Mouse (Mus musculus): ENCODE results near the gene Zfp568. TPM values are rescaled to one million over a fixed set of nuclear protein-coding genes. Genes with fewer than 3 reads are reported as not detected.
A peak's percentile ranks its signal among the peaks of the same experiment; 100 is the strongest.

Zfp568 gene
- 15.0 and 18.0 TPM in 2 replicates for polyA plus RNA-seq (2014; fragmentation: Nextera tagmentation; extraction: Ambion mirVana)

- under 1% methylated on average over 62 of the region's 62 CpGs for WGBS
Observed at GRCm38 (mm10) chr7:29983690-29984380, at the start of gene Zfp568. Zfp568 (plus strand) TSS chr7:29983955.

DNA sequence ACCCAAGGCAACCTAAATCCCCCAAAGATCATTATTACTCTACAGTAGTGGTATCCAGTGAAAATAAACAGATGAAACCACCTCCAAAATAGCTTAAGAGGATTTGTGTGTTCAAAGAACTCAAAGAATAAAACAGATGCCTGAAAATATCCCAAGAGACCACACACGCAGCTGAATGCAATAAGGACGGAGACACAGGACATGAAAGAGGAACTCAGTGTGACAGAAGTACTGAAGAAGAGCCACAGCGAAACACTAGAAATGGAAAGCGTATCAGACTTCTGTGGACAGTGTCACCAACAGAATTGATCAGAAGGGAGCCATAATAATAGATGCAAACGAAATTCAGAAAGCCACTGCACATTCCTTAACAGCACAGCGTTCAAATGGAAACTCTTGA lies 44.9 kb upstream of the Zfp568 start:
- H3K9me3 ChIP-seq (ENCODE audit: control insufficient read depth, low read length), result no peaks in the 10 kb centered on the region
- 85% methylated on average over 6 of the region's 6 CpGs for WGBS
- ATAC-seq (ENCODE audit: low FRiP score) (no peak), DNase-seq (ENCODE audit: low spot score) (no peak)
- no peak overlapping the region for H3K4me2 ChIP-seq (replicated peaks; ENCODE audit: low read depth, low read length)
- H3K9ac ChIP-seq (ENCODE audit: low read depth, low read length), result no peak overlapping the region
- no peak overlapping the region for H3K27ac ChIP-seq (ENCODE audit: low read depth, low read length)
- H3K36me3 ChIP-seq (ENCODE audit: control insufficient read depth, insufficient read depth, low read length), result peaks cover 12% of the 10 kb centered on the region
- H3K4me3 ChIP-seq (ENCODE audit: low read depth, low read length), result no peak overlapping the region
- H3K27me3 ChIP-seq (ENCODE audit: control insufficient read depth, insufficient read depth, low read length), result no peaks in the 10 kb centered on the region
- no peaks in the 10 kb centered on the region for H3K4me1 ChIP-seq (replicated peaks; ENCODE audit: control insufficient read depth, insufficient read depth, low read length)

More at GRCm38 (mm10) chr7:29983690-29984380, at the start of gene Zfp568:
- Histone ChIP-seq H3K27me3 (ENCODE audit: control insufficient read depth, insufficient read depth, low read length) (no peaks in the 10 kb centered on the region), H3K27ac (ENCODE audit: low read depth, low read length) (peak within 1 kb of the TSS; percentile 94), H3K4me3 (ENCODE audit: low read depth, low read length) (peak within 1 kb of the TSS; percentile 76), H3K4me2 (replicated peaks; ENCODE audit: low read depth, low read length) (peak within 1 kb of the TSS; percentile 56), H3K36me3 (ENCODE audit: control insufficient read depth, insufficient read depth, low read length) (peaks cover 12% of the 10 kb centered on the region), H3K9me3 (ENCODE audit: control insufficient read depth, low read length) (no peaks in the 10 kb centered on the region), H3K9ac (ENCODE audit: low read depth, low read length) (peak within 1 kb of the TSS; percentile 88), H3K4me1 (replicated peaks; ENCODE audit: control insufficient read depth, insufficient read depth, low read length) (no peaks in the 10 kb centered on the region)
- ATAC-seq (ENCODE audit: low FRiP score) (peak; percentile 98), DNase-seq (ENCODE audit: low spot score) (peak; percentile 94)

- H3K9me3 ChIP-seq (ENCODE audit: control insufficient read depth, low read length), result no peaks in the 10 kb centered on the region
- 94% methylated on average over 11 of the region's 11 CpGs for whole genome bisulfite sequencing
- H3K4me1 ChIP-seq (replicated peaks; ENCODE audit: control insufficient read depth, insufficient read depth, low read length), result no peaks in the 10 kb centered on the region
- no peaks in the 10 kb centered on the region for H3K36me3 ChIP-seq (ENCODE audit: control insufficient read depth, insufficient read depth, low read length)
- H3K27me3 ChIP-seq (ENCODE audit: control insufficient read depth, insufficient read depth, low read length), result no peaks in the 10 kb centered on the region
- ATAC-seq (ENCODE audit: low FRiP score) (no peak), DNase-seq (ENCODE audit: low spot score) (no peak)
- H3K4me3 ChIP-seq (ENCODE audit: low read depth, low read length), result no peak overlapping the region
- H3K27ac ChIP-seq (ENCODE audit: low read depth, low read length), result no peak overlapping the region
- H3K4me2 ChIP-seq (replicated peaks; ENCODE audit: low read depth, low read length), result no peak overlapping the region
- H3K9ac ChIP-seq (ENCODE audit: low read depth, low read length), result no peak overlapping the region
Observed at GRCm38 (mm10) chr7:29941027-29941426, 42.7 kb upstream of the Zfp568 start.

DNA sequence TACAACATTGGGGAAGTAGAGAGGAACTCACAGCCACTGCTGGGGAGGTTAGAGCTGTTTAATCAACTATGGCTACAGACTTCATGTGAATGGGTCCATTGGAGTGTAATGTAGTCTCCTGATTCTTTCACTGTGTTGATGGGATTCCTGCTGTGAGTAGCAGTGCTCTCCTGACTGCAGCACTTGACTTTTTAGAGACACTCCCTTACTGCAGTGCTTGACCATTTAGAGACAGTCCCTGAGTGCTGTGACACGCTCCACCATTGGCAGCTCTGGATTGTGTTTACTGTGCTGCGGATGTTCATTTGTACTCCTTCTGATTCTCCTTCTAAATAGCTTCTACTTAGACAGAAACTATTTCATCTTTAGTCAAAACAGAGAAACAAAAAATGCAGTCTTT lies 41.0 kb upstream of the Zfp568 start:
- Histone ChIP-seq H3K9me3 (ENCODE audit: control insufficient read depth, low read length) (no peaks in the 10 kb centered on the region), H3K4me2 (replicated peaks; ENCODE audit: low read depth, low read length) (no peak overlapping the region), H3K27ac (ENCODE audit: low read depth, low read length) (no peak overlapping the region), H3K4me1 (replicated peaks; ENCODE audit: control insufficient read depth, insufficient read depth, low read length) (no peaks in the 10 kb centered on the region), H3K36me3 (ENCODE audit: control insufficient read depth, insufficient read depth, low read length) (no peaks in the 10 kb centered on the region), H3K4me3 (ENCODE audit: low read depth, low read length) (no peak overlapping the region), H3K9ac (ENCODE audit: low read depth, low read length) (no peak overlapping the region), H3K27me3 (ENCODE audit: control insufficient read depth, insufficient read depth, low read length) (no peaks in the 10 kb centered on the region)
- WGBS, result 40% methylated on average over 2 of the region's 2 CpGs
- no peak for DNase-seq (ENCODE audit: low spot score)
- ATAC-seq (ENCODE audit: low FRiP score), result no peak

- no peak overlapping the region for H3K4me3 ChIP-seq (ENCODE audit: low read depth, low read length)
- no peaks in the 10 kb centered on the region for H3K36me3 ChIP-seq (ENCODE audit: control insufficient read depth, insufficient read depth, low read length)
- H3K4me1 ChIP-seq (replicated peaks; ENCODE audit: control insufficient read depth, insufficient read depth, low read length), result no peaks in the 10 kb centered on the region
- no peak overlapping the region for H3K9ac ChIP-seq (ENCODE audit: low read depth, low read length)
- ATAC-seq (ENCODE audit: low FRiP score) (no peak), DNase-seq (ENCODE audit: low spot score) (no peak)
- no peak overlapping the region for H3K4me2 ChIP-seq (replicated peaks; ENCODE audit: low read depth, low read length)
- no peaks in the 10 kb centered on the region for H3K27me3 ChIP-seq (ENCODE audit: control insufficient read depth, insufficient read depth, low read length)
- H3K27ac ChIP-seq (ENCODE audit: low read depth, low read length), result no peak overlapping the region
- 76% methylated on average over 2 of the region's 2 CpGs for WGBS
- H3K9me3 ChIP-seq (ENCODE audit: control insufficient read depth, low read length), result no peaks in the 10 kb centered on the region
Observed at GRCm38 (mm10) chr7:29943720-29944119, 40.0 kb upstream of the Zfp568 start.

DNA sequence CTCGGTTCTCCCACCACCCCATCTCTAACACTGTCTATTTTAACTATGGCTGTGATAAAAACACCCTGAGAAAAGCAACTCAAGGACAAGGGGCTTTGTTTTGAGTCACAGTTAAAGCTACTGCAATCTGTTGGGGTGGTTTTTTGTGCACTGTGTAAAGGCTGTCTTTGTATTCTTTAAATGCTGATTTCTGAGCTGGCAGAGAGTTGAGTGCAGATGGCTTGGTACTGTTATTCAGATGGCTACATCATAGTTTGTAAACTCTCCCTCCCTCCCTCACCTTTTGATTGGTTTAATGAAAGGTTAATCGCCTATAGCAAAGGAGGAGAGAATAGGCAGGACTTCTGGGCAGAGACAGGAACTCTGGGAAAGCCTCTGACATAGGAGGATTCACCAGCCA lies 39.6 kb upstream of the Zfp568 start:
- no peak overlapping the region for H3K4me2 ChIP-seq (replicated peaks; ENCODE audit: low read depth, low read length)
- H3K4me1 ChIP-seq (replicated peaks; ENCODE audit: control insufficient read depth, insufficient read depth, low read length), result no peaks in the 10 kb centered on the region
- no peak overlapping the region for H3K27ac ChIP-seq (ENCODE audit: low read depth, low read length)
- H3K9me3 ChIP-seq (ENCODE audit: control insufficient read depth, low read length), result no peaks in the 10 kb centered on the region
- H3K27me3 ChIP-seq (ENCODE audit: control insufficient read depth, insufficient read depth, low read length), result no peaks in the 10 kb centered on the region
- DNase-seq (ENCODE audit: low spot score), result no peak
- H3K4me3 ChIP-seq (ENCODE audit: low read depth, low read length), result no peak overlapping the region
- H3K9ac ChIP-seq (ENCODE audit: low read depth, low read length), result no peak overlapping the region
- no peaks in the 10 kb centered on the region for H3K36me3 ChIP-seq (ENCODE audit: control insufficient read depth, insufficient read depth, low read length)
- 73% methylated on average over 2 of the region's 2 CpGs for WGBS
- no peak for ATAC-seq (ENCODE audit: low FRiP score)

- DNase-seq (ENCODE audit: low spot score) (peak; percentile 9), ATAC-seq (ENCODE audit: low FRiP score) (no peak)
- Histone ChIP-seq H3K4me2 (replicated peaks; ENCODE audit: low read depth, low read length) (peak overlapping the region; percentile 40), H3K9me3 (ENCODE audit: control insufficient read depth, low read length) (no peaks in the 10 kb centered on the region), H3K36me3 (ENCODE audit: control insufficient read depth, insufficient read depth, low read length) (no peaks in the 10 kb centered on the region), H3K27me3 (ENCODE audit: control insufficient read depth, insufficient read depth, low read length) (no peaks in the 10 kb centered on the region), H3K27ac (ENCODE audit: low read depth, low read length) (peak overlapping the region; percentile 93), H3K9ac (ENCODE audit: low read depth, low read length) (peak overlapping the region; percentile 94), H3K4me3 (ENCODE audit: low read depth, low read length) (peak overlapping the region; percentile 71), H3K4me1 (replicated peaks; ENCODE audit: control insufficient read depth, insufficient read depth, low read length) (no peaks in the 10 kb centered on the region)
- 55% methylated on average over 10 of the region's 10 CpGs for WGBS
Observed at GRCm38 (mm10) chr7:29953086-29953485, 30.7 kb upstream of the Zfp568 start.

- ATAC-seq (ENCODE audit: low FRiP score) (peak; percentile 93), DNase-seq (ENCODE audit: low spot score) (peak; percentile 85)
- Histone ChIP-seq H3K27me3 (ENCODE audit: control insufficient read depth, insufficient read depth, low read length) (no peaks in the 10 kb centered on the region), H3K9ac (ENCODE audit: low read depth, low read length) (peak within 1 kb of the TSS; percentile 94), H3K4me1 (replicated peaks; ENCODE audit: control insufficient read depth, insufficient read depth, low read length) (no peaks in the 10 kb centered on the region), H3K36me3 (ENCODE audit: control insufficient read depth, insufficient read depth, low read length) (no peaks in the 10 kb centered on the region), H3K4me2 (replicated peaks; ENCODE audit: low read depth, low read length) (peak within 1 kb of the TSS; percentile 40), H3K9me3 (ENCODE audit: control insufficient read depth, low read length) (no peaks in the 10 kb centered on the region), H3K27ac (ENCODE audit: low read depth, low read length) (peak within 1 kb of the TSS; percentile 93), H3K4me3 (ENCODE audit: low read depth, low read length) (peak within 1 kb of the TSS; percentile 71)
- 2% methylated on average over 52 of the region's 52 CpGs for WGBS
Observed at GRCm38 (mm10) chr7:29953513-29954401, 30.0 kb upstream of the Zfp568 start, which contains the start of gene Zfp74. Zfp74 (minus strand) TSS chr7:29954089.

All from hindbrain, embryonic 11.5 days (tissue).